Mouse (Mus musculus): ENCODE measurements around the gene Eef1e1. TPM values are rescaled to one million over a fixed set of nuclear protein-coding genes. Genes with fewer than 3 reads are reported as not detected.
"Not testable (repeated sequence)": the region's sequence is repeated elsewhere in the genome, so short reads cannot be mapped to it uniquely, and the experiment has no call there.

The Eef1e1 gene
- polyA plus RNA-seq, 2 experiments, result 21.4 to 44.4 TPM

DNA sequence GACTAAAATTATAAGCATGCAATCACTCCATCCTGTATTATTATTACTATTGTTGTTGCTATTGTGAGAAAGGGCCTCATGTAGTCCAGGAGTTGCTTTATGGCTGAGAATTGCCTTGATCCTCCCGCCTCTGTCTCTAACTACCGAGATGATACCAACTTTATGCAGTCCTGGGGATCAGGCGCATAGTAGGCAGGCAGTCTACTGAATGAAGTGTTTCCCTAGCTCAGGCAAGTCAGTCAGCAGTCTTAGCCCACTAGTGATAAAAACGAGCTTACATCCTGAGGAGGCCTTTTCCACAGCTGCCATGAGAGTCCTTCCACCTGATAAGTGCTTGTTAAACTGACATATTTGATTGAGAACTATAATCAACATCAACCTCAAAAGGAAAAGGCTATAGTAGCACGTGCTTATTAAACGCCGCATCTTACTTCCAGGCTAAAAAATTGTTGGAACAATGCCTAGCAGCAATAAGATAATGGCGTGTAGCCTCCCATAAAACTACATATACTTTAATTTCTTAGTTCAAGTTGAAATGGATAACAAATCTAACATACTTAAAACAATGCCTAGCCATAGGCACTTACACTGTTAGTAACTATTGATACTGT lies 34.5 kb downstream of the Eef1e1 start:
- H3K27ac ChIP-seq (replicated peaks; ENCODE audit: low read depth, low read length), result no peak overlapping the region
- H3K9me3 ChIP-seq (ENCODE audit: control insufficient read depth, low read length), result no peaks in the 10 kb centered on the region
- no peak overlapping the region for H3K9ac ChIP-seq (ENCODE audit: low read depth, low read length, severe bottlenecking)
- ATAC-seq (ENCODE audit: low FRiP score, low read depth) (no peak), DNase-seq (ENCODE audit: low spot score) (no peak)
- H3K27me3 ChIP-seq (ENCODE audit: control insufficient read depth, insufficient read depth, low read length), result no peaks in the 10 kb centered on the region
- peaks cover 16% of the 10 kb centered on the region for H3K36me3 ChIP-seq (ENCODE audit: control insufficient read depth, insufficient read depth, low read length)
- WGBS, result 84% methylated on average over 8 of the region's 8 CpGs
- no peaks in the 10 kb centered on the region for H3K4me1 ChIP-seq (ENCODE audit: control insufficient read depth, insufficient read depth, low read length)
- no peak for TF ChIP-seq POLR2A (IDR thresholded peaks at IDR 0.05; ENCODE audit: borderline replicate concordance, extremely low read depth, insufficient read depth, insufficient read length)
- H3K4me3 ChIP-seq (replicated peaks; ENCODE audit: low read length), result no peak overlapping the region
- H3K4me2 ChIP-seq (replicated peaks; ENCODE audit: low read depth, low read length, severe bottlenecking), result no peak overlapping the region

DNA sequence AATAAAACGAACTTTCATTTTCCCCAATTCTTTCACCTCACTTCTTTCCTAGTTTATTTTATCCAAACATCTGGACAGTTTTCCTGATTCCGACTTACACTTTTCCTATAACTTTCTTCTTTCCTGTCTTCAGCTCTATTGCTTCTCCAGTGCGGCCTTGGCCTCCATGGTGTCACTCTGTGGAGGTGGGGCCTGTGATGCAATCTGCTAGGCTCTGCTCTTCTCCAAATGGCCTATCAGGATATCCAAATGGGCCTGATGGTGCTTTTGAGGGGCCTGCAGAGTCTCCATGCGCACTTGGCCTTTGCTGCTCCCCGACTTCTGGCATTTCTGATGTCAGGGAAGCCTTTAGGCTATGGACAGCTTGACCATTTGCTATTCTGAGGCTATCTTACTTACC lies 35.6 kb downstream of the Eef1e1 start:
- H3K27me3 ChIP-seq (ENCODE audit: control insufficient read depth, insufficient read depth, low read length), result no peaks in the 10 kb centered on the region
- peaks cover 11% of the 10 kb centered on the region for H3K36me3 ChIP-seq (ENCODE audit: control insufficient read depth, insufficient read depth, low read length)
- no peak for ATAC-seq (ENCODE audit: low FRiP score, low read depth)
- no peak overlapping the region for H3K9ac ChIP-seq (ENCODE audit: low read depth, low read length, severe bottlenecking)
- 89% methylated on average over 5 of the region's 5 CpGs for WGBS
- H3K4me3 ChIP-seq (replicated peaks; ENCODE audit: low read length), result no peak overlapping the region
- H3K4me1 ChIP-seq (ENCODE audit: control insufficient read depth, insufficient read depth, low read length), result no peaks in the 10 kb centered on the region
- H3K27ac ChIP-seq (replicated peaks; ENCODE audit: low read depth, low read length), result no peak overlapping the region
- no peak for TF ChIP-seq POLR2A (IDR thresholded peaks at IDR 0.05; ENCODE audit: borderline replicate concordance, extremely low read depth, insufficient read depth, insufficient read length)
- H3K4me2 ChIP-seq (replicated peaks; ENCODE audit: low read depth, low read length, severe bottlenecking), result no peak overlapping the region
- H3K9me3 ChIP-seq (ENCODE audit: control insufficient read depth, low read length), result no peaks in the 10 kb centered on the region
- DNase-seq (ENCODE audit: low spot score), result no peak

DNA sequence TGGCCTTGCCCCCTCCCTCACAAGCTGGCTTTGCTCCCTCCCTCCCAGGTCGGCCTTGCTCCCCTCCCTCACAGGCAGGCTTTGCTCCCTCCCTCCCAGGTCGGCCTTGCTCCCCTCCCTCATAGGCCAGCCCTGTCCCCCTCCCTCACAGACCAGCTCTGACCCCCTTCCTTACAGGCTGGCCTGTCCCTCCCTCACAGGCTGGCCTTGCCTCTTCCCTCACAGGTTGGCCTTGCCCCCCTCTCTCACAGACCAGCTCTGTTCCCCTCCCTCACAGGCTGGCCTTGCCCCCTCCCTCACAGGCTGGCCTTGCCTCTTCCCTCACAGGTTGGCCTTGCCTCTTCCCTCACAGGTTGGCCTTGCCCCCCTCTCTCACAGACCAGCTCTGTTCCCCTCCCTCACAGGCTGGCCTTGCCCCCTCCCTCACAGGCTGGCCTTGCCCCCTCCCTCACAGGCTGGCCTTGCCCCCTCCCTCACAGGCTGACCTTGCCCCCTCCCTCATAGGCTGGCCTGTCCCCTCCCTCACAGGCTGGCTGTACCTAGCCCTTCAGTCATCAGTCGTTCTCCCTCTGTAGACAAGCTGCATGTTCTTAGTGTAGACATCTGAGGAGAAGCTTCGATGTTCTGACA lies 40.7 kb downstream of the Eef1e1 start:
- not testable (repeated sequence) for H3K9me3 ChIP-seq (ENCODE audit: control insufficient read depth, low read length); H3K9ac ChIP-seq (ENCODE audit: low read depth, low read length, severe bottlenecking); ATAC-seq (ENCODE audit: low FRiP score, low read depth); H3K4me1 ChIP-seq (ENCODE audit: control insufficient read depth, insufficient read depth, low read length); H3K27ac ChIP-seq (replicated peaks; ENCODE audit: low read depth, low read length); DNase-seq (ENCODE audit: low spot score); H3K27me3 ChIP-seq (ENCODE audit: control insufficient read depth, insufficient read depth, low read length); H3K4me3 ChIP-seq (replicated peaks; ENCODE audit: low read length); H3K4me2 ChIP-seq (replicated peaks; ENCODE audit: low read depth, low read length, severe bottlenecking)
- peaks cover 16% of the 10 kb centered on the region for H3K36me3 ChIP-seq (ENCODE audit: control insufficient read depth, insufficient read depth, low read length)
- 75% methylated on average over 4 of the region's 4 CpGs for WGBS

DNA sequence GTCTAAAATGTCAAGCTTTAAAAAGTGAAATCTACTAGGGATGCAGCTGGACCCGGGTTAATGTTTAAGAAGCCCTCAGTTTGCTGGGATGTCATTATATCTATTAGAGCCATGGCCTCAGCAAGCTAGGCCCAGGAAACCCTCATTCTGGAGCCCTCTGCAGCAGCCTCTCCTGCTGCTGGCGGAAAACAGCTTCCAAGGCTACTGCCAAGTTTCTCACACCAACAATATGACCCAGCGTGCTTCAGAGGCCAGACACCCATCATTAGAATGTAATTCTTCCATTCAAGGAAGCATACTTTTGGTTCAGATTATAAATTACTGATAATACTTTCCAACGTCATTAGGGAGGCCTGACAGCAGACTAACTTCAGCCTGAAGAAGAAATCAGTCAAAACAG lies 42.0 kb downstream of the Eef1e1 start:
- WGBS, result 81% methylated on average over 4 of the region's 4 CpGs
- H3K4me3 ChIP-seq (replicated peaks; ENCODE audit: low read length), result no peak overlapping the region
- ATAC-seq (ENCODE audit: low FRiP score, low read depth), result no peak

DNA sequence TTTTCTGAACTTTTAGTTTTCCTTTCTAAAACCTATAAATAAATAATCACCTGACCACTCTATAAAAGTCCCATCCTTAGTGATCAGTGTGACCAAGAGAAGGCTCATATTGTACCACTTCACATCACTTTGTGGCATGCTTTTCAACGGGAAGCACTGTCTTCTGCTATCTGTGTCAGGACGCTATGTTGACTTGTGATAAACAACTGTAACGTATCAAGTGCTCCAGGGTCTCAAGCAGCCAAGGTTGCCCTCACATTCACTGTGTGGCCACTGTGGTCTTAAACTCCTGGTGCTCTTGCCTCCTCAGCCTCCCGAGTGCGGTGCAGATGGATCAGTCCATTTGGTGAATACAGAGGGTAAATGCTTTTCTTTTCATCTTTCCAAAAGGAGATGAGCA lies 43.2 kb downstream of the Eef1e1 start:
- no peaks in the 10 kb centered on the region for H3K27me3 ChIP-seq (ENCODE audit: control insufficient read depth, insufficient read depth, low read length)
- H3K27ac ChIP-seq (replicated peaks; ENCODE audit: low read depth, low read length), result no peak overlapping the region
- ATAC-seq (ENCODE audit: low FRiP score, low read depth) (no peak), DNase-seq (ENCODE audit: low spot score) (no peak)
- H3K36me3 ChIP-seq (ENCODE audit: control insufficient read depth, insufficient read depth, low read length), result peaks cover 24% of the 10 kb centered on the region
- TF ChIP-seq POLR2A (IDR thresholded peaks at IDR 0.05; ENCODE audit: borderline replicate concordance, extremely low read depth, insufficient read depth, insufficient read length), result no peak
- no peaks in the 10 kb centered on the region for H3K9me3 ChIP-seq (ENCODE audit: control insufficient read depth, low read length)
- no peak overlapping the region for H3K9ac ChIP-seq (ENCODE audit: low read depth, low read length, severe bottlenecking)
- 93% methylated on average over 5 of the region's 5 CpGs for WGBS
- H3K4me1 ChIP-seq (ENCODE audit: control insufficient read depth, insufficient read depth, low read length), result no peaks in the 10 kb centered on the region
- no peak overlapping the region for H3K4me3 ChIP-seq (replicated peaks; ENCODE audit: low read length)
- no peak overlapping the region for H3K4me2 ChIP-seq (replicated peaks; ENCODE audit: low read depth, low read length, severe bottlenecking)

More for the DNA sequence above, 42.0 kb downstream of the Eef1e1 start:
- no peak for DNase-seq (ENCODE audit: low spot score)
- Histone ChIP-seq H3K4me2 (replicated peaks; ENCODE audit: low read depth, low read length, severe bottlenecking) (no peak overlapping the region), H3K27me3 (ENCODE audit: control insufficient read depth, insufficient read depth, low read length) (no peaks in the 10 kb centered on the region), H3K4me1 (ENCODE audit: control insufficient read depth, insufficient read depth, low read length) (no peaks in the 10 kb centered on the region), H3K36me3 (ENCODE audit: control insufficient read depth, insufficient read depth, low read length) (peaks cover 22% of the 10 kb centered on the region), H3K9ac (ENCODE audit: low read depth, low read length, severe bottlenecking) (no peak overlapping the region), H3K9me3 (ENCODE audit: control insufficient read depth, low read length) (no peaks in the 10 kb centered on the region), H3K27ac (replicated peaks; ENCODE audit: low read depth, low read length) (no peak overlapping the region)
- no peak for TF ChIP-seq POLR2A (IDR thresholded peaks at IDR 0.05; ENCODE audit: borderline replicate concordance, extremely low read depth, insufficient read depth, insufficient read length)
